Mouse (Mus musculus) thymus, adult 2 months (tissue): ENCODE measurements around the gene Pycr1. TPM values are rescaled to one million over a fixed set of nuclear protein-coding genes. Genes with fewer than 3 reads are reported as not detected.

Experiments
- DNase-seq: peaks from one replicate; pipeline ENCODE4 v3.0.0; 2021
- H3K27ac ChIP-seq: fragments of 200-500 bp; 2 replicates; pipeline ENCODE4 v1.5.1; 2012; ENCODE audit warnings: low read length, control low read depth; ENCODE audit not compliant: control insufficient read depth, insufficient read depth
- H3K27me3 ChIP-seq: fragments of 200-500 bp; 2 replicates; pipeline ENCODE4 v1.6.1; 2012; ENCODE audit warnings: mild to moderate bottlenecking, low read length, moderate library complexity, mixed read lengths; ENCODE audit not compliant: control insufficient read depth, insufficient read depth
- H3K36me3 ChIP-seq: fragments of 200-500 bp; 2 replicates; pipeline ENCODE4 v1.6.1; 2012; ENCODE audit warnings: mild to moderate bottlenecking, low read length, moderate library complexity; ENCODE audit not compliant: control insufficient read depth, insufficient read depth
- H3K4me1 ChIP-seq: fragments of 200-500 bp; replicated peaks from 2 replicates; pipeline ENCODE4 v1.6.1; 2012; ENCODE audit warnings: low read length; ENCODE audit not compliant: control insufficient read depth, insufficient read depth
- H3K4me3 ChIP-seq: fragments of 200-500 bp; 2 replicates; pipeline ENCODE4 v1.5.1; 2012; ENCODE audit warnings: mild to moderate bottlenecking, low read length, control low read depth, moderate library complexity; ENCODE audit not compliant: control insufficient read depth, insufficient read depth
- CTCF ChIP-seq: fragments of 200-500 bp; IDR thresholded peaks from 2 replicates; pipeline ENCODE4 v1.5.1; 2012; ENCODE audit warnings: mild to moderate bottlenecking, control low read depth, low read length, moderate library complexity, borderline replicate concordance; ENCODE audit not compliant: control insufficient read depth, poor library complexity, insufficient read depth; ENCODE audit errors: extremely low read depth
- POLR2A ChIP-seq: fragments of 200-500 bp; IDR thresholded peaks from 2 replicates; pipeline ENCODE4 v1.6.1; 2012; ENCODE audit warnings: mild to moderate bottlenecking, low read length, control low read depth, moderate library complexity; ENCODE audit not compliant: control insufficient read depth, poor library complexity, insufficient read depth; ENCODE audit errors: extremely low read depth
- WGBS: fragments of 180-500 bp; shearing (Covaris S2); methylation state at CpG from one replicate; pipeline ENCODE4 v1.1.7; 2018; 5-methylcytosine and 5-hydroxymethylcytosine counted together
- polyA plus RNA-seq: library from polyadenylated mRNA; depleted of rRNA; stranded (reverse); fragments of >200 nt; gene quantifications from 2 replicates; pipeline ENCODE4 v1.2.3, GENCODE M21; 2012

Gene Pycr1
- polyA plus RNA-seq, 1 experiment = 3.4 TPM

- H3K36me3 ChIP-seq = no peaks in the 10 kb centered on the region
- WGBS = 81% methylated on average over 23 of the region's 23 CpGs
- H3K27me3 ChIP-seq = no peaks in the 10 kb centered on the region
- TF ChIP-seq POLR2A = no peak
- TF ChIP-seq CTCF = peak; percentile 14; the same call in 1 of the 2 replicates
- H3K4me3 ChIP-seq = peak overlapping the region; percentile 29; the same call in 1 of the 2 replicates
- H3K27ac ChIP-seq = peak overlapping the region; percentile 18
- peak; percentile 33 for DNase-seq
- peaks cover 71% of the 10 kb centered on the region for H3K4me1 ChIP-seq
These were observed 14.8 kb downstream of the Pycr1 start for GRCm38 (mm10) chr11:120628601-120629340.

DNA sequence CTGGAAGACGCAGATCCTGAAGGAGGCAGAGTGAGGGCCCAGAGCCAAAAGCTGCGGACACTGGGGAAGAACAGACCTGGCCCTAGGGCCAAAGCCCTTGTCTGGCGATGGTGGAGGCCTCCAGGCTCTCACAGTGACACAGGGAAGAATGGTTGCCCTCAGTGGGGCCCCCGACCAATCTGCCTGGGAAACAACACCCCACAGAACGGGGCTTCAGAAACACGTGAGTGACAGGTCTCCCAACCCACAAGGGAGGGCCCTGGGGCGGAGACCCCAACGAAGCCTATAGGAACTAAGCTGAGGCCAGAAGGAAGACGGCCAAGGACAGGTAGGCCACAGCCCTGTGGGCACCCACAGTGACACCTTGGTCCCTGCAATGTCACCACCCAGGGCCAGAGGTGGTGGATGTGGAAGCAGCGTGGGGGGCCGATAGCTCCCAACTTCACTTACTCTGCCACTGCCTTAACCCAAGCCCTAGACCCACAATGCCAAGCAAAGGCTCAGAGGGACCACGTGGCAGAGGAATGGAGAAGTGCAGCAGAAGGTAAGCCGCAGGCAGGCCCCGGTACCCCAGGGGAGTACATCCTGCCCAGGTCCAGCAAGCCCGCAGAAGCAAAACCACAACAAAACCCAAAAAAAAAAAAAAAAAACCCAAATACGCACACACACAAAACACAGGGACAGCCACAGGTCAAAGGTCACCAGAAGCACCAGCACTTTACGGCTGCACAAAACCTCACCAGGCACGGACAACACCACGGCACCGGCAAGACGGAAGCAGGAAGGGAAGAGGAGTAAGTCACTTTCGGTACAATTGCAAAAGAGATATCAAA is 15.9 kb downstream of the Pycr1 start:
- 0 out of 2 replicates have a peak, but pooled peaks have one; percentile 45 for TF ChIP-seq POLR2A
- no peak for TF ChIP-seq CTCF
- peaks cover 6% of the 10 kb centered on the region for H3K36me3 ChIP-seq
- H3K4me3 ChIP-seq = peak overlapping the region; percentile 41
- H3K4me1 ChIP-seq = peaks cover 72% of the 10 kb centered on the region
- peak overlapping the region; percentile 81 for H3K27ac ChIP-seq
- 17% methylated on average over 22 of the region's 22 CpGs for WGBS
- peak; percentile 62 for DNase-seq
- no peaks in the 10 kb centered on the region for H3K27me3 ChIP-seq

DNA sequence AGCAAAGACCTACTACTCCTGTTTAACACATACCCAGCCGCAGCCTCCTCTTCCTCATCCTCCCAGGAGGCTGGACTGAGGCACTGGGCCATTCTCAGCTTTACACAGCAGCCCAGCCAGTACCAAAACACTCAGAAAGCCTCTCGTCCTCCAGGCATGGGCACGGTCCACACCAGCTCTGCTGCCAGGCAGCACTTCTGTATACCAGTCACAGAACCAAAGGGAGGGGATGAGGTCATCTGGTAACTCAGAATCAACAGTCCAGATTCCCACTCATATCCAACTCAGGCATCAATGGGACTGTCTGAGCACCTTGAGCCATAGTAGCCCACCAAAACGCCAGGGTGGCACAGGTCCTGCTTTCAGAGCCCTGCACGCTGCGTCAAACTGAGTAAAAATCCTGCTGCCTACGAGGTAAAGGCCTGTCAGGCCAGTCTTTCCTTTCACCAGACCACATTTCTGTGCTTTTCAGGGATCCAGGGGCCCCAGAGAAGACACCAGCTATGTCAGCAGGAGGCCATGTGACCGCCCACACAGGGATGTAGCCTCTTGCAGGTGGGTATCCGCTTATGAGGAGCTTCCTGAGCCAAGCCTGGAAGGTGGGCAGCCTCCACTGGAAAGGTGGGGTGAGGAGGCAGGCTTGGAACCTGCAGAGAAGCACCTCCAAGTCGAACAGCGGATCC is 16.6 kb downstream of the Pycr1 start:
- 81% methylated on average over 11 of the region's 11 CpGs for WGBS
- no peak for TF ChIP-seq CTCF
- TF ChIP-seq POLR2A = no peak

DNA sequence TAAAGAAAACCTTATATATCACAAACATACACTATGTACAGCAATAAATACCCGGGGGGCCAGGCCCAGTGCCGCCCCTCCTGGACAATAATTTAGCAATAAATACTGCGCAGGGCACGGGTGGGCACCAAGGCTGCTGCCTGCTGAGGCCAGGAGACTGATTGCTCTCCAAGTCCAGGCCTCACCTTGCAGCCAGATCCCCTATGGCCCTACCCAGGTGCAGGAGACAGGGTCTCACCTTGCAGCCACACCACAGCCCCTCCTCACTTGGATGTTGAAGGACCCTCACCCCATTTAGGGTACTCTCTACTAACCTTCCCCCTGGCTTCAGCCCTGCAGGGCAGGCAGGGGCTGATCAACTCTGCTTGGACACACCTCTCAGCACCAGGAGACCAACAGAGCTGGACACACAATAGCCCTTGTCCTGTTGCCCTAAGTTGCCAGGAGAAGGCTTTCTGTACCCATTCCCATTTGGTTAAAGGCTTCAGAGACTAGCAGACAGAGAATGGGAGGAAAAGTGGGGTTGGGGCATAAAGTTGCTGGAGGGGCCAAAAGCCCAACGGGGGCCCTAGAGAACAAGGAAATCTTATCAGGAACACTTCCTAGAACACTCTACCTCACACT is 18.3 kb downstream of the Pycr1 start, which contains the start of gene Sirt7:
Gene Sirt7, minus strand, starts transcription at position 89 of the 624 bp plus-strand sequence.
- Histone ChIP-seq H3K36me3 (peaks cover 22% of the 10 kb centered on the region), H3K27me3 (no peaks in the 10 kb centered on the region), H3K4me1 (peaks cover 50% of the 10 kb centered on the region), H3K27ac (peak within 1 kb of the TSS; percentile 49; the same call in 1 of the 2 replicates), H3K4me3 (peak within 1 kb of the TSS; percentile 72)
- no peak for DNase-seq
- TF ChIP-seq POLR2A = no peak; the same call in 1 of the 2 replicates
- TF ChIP-seq CTCF = no peak
- 13% methylated on average over 5 of the region's 5 CpGs for WGBS

More for the DNA sequence above, 16.6 kb downstream of the Pycr1 start:
- DNase-seq = no peak
- H3K4me1 ChIP-seq = peaks cover 64% of the 10 kb centered on the region
- no peak overlapping the region; the same call in 1 of the 2 replicates for H3K27ac ChIP-seq
- peak overlapping the region; percentile 41; the same call in 1 of the 2 replicates for H3K4me3 ChIP-seq
- no peaks in the 10 kb centered on the region for H3K27me3 ChIP-seq
- peaks cover 12% of the 10 kb centered on the region for H3K36me3 ChIP-seq

- H3K4me1 ChIP-seq = peaks cover 45% of the 10 kb centered on the region
- H3K36me3 ChIP-seq = peaks cover 26% of the 10 kb centered on the region
- DNase-seq = peak; percentile 86
- peak overlapping the region; percentile 72 for H3K4me3 ChIP-seq
- peak overlapping the region; percentile 49; the same call in 1 of the 2 replicates for H3K27ac ChIP-seq
- WGBS = under 1% methylated on average over 53 of the region's 53 CpGs
- TF ChIP-seq CTCF = 0 out of 2 replicates have a peak, but pooled peaks have one; percentile 10
- TF ChIP-seq POLR2A = peak; percentile 89
- no peaks in the 10 kb centered on the region for H3K27me3 ChIP-seq
These were observed 18.9 kb downstream of the Pycr1 start for GRCm38 (mm10) chr11:120624680-120625111.
